Mouse (Mus musculus) spleen, adult 18-20 months (tissue): ENCODE results near the gene Skida1.
A peak's percentile ranks its signal among the peaks of the same experiment; 100 is the strongest.

ENCODE experiments used
- DNase-seq, 2 experiments: peaks; one replicate each; pipeline ENCODE4 v3.0.0; 2022; ENCODE audit warnings: mixed read lengths in 2 of 2

The Skida1 gene

DNA sequence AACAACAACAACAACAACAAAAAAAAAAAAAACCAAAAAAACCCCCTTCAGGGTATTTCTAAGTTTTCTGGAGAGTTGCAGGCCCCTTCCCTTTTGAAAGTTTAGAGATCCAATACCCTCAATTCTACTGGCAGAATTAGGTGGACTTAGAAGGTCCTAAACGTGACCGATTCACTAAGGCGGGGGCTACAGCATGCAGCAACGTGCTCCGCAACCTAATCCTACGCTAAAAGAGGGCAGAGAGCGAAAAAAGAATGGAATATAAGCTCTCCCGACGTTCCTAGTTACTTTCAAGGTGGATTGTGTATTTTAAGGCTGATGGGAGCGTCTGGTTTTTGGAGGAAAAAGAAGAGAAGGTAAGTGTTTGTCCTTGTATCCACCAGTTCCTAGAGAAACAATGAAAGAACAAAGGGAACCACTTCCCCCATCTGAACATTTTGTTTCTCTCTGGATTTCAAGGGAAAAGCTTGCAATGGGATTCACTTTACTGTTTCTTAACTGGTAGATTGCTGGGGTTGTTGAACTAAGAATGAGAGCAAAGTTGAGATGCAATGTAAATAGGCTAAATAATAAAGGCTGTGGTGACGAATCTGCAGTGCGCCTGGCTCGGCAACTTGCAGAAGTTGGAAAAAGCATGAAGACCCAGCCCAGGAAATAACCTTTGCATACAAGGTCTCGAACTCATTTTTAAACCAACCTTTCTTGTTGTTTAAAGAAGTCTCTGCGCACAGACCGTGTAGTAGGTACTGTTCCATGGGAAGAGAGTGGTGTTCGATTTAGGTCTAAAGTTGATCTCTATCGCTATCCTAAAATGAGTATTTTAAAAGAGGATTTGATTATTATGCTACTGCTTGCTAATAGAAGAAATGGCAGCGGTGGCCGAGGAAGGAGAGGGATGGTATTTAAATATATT lies 6.4 kb upstream of the Skida1 start, which contains the start of gene Mllt10:
Mllt10 (plus strand) TSS at position 222 of the 913 bp plus-strand sequence.
- no peak for DNase-seq

- no peak for DNase-seq
Measured at GRCm38 (mm10) chr2:18053951-18054530, 5.2 kb upstream of the Skida1 start.

DNA sequence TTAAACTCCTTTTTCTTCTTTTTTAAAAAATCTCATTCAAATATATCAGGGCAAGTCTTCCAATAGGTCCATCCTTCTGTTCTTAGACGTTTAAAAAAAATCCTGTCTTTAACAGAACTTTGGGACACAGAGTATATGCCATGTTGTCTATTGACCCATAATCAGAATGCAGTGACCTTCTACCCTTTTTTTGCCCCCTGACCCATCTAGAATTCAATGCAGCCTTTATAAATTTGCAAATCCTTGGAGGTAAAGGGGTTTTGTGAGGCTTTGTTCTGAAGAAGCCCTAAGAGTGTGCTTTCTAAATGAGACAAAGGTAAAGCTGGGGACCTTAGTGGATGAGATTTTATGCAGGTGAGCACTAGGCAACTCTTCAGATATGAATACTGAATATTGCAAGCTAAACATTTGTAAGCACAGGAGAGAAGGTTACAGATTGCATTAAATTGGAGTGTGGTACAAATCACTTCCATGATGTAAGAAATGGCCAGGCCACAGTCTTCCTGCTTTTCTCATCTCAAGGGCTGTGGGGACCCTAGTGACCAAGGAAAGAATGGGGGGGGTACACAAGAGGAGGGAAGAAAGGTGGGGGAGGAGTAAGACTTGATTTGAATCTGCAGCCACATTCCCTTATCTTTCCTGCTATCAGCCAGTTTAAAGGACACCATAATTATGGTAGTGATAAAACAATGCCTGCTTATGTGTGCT lies 4.5 kb upstream of the Skida1 start:
- DNase-seq, result no peak

DNA sequence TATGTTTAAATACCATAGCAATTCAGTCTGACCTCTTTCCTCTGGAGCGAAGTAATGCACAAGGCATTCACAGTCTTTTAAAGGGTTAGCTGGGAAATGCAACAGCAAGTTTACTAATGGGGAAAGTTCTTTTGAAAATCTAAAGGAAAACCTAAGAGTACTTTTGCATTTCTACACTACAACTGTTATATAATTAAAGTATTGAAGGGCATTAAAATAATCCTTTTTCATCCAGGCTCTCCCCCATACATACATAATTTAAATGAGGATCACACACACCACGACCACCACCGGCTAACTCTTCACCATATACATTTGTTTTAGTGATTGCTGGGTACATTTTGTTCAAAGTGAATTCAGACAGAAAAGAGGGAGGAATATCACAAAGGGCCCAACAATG lies 3.7 kb upstream of the Skida1 start:
- no peak for DNase-seq

DNA sequence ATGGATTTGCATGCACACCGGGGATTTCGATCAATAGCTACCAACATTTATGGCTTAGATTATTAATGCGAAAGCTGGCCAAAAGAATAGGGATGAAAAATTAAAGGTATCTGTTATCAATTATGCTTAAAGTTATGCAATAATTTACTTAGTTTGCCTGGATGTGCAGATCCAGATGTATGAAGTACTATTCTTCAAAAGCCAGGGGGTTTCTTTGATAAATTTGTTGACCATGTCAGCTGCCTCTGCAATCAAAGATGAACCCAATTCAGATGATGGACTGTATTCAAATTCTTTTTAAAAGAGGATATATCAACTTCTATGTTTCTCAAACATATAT lies 3.0 kb upstream of the Skida1 start:
- DNase-seq, result no peak

DNA sequence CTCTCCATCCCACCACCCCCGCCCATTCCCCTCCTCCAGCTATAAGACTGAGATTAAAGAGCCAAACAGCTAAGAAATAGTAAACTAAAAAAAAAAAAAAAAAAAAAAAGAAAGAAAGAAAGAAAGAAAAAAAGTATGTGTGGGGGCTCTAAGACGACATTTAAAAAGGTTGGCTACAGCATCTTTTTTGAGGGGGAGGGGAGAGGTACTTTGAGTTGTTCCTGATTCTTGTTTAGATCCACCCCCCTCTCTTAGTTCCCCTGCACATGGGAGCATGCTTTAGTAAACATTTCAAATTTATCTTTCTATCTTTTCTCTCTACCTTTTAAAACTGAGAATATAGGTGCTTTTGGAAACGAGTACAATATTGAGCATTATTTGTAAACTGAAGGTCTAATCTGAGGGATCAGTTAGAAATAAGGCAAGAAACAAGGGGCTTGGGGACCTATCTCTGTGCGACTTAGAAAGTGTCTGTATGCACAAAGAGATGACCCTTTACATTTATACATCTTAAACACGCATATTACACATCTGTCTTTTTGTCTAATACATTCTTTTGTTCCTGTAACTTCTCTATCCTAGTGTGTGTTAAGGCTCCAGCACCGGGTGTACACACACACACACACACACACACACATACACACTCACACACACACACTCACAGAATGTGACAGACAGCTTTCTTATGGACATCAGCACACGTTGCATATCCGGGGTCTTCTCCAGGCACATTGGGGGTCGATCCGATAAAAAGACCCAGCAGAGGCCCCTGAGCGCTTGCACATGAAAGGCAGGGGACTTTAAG lies 2.4 kb upstream of the Skida1 start:
- DNase-seq, result no peak

DNA sequence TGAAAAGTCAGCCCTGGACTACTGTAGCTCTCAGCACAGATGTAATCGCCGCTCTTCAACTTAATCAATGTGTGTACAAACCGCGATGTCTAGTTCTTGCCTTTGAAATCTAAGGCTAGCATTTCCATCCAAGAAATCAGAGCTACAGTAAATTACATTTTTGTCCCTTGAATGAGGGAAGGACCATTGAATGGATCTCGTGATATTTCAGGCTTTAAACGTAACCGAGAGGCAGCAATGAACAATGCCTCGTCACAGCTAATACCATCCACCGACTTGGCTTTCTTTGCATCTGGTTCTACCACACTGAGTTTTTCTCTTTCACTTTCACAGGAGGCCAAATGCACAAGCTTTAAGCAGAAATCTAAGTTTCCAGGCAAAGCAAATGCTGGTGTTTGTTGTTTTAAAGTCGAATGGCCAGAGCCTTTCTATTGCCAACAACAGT lies 1.7 kb upstream of the Skida1 start:
- DNase-seq, result no peak

DNA sequence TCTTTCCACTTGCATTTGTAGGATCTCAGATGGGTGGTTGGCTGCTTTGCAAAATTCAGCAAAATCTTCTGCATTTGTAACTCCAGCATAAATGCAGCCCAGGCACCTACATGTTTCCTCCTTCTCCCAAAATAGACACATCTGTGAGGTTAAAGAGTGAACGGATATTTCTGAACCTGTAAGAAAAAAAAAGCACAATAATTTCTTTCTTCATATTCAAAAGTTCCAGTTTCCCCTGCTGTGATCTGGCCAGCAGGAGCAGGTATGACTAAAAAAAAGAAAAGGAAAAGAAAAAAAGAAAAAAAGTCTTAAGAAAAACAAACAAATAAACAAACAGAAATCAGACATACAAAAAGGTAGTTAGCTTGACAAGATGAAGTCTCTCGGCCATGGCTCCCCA lies 1.2 kb upstream of the Skida1 start:
- no peak for DNase-seq

DNA sequence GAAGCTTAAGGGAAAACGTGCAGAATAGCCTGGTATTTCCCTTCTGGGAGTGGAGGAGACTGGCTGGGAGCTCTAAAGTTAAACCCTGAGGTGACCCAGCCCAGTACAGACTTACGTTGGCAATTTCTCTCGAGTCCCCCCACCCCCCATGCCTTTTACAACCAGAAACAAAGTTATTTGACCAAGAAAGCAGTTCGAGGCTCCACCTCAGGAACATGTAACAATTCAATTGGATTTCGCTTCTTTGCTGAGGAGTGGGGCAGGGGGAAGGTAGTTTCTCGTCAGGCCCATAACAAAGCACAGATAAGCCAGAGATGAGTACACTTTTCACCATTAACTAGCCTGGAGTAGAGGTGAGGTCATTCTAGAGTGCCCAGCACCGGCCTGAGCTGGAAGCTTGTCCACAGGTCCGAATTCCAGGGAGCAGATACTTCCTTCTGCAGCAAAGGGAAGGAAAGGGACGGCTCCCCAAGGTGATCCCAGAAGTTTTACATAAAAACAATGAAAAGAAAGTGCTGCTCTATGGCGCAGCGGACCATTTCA lies 499 bp upstream of the Skida1 start:
- no peak for DNase-seq

DNA sequence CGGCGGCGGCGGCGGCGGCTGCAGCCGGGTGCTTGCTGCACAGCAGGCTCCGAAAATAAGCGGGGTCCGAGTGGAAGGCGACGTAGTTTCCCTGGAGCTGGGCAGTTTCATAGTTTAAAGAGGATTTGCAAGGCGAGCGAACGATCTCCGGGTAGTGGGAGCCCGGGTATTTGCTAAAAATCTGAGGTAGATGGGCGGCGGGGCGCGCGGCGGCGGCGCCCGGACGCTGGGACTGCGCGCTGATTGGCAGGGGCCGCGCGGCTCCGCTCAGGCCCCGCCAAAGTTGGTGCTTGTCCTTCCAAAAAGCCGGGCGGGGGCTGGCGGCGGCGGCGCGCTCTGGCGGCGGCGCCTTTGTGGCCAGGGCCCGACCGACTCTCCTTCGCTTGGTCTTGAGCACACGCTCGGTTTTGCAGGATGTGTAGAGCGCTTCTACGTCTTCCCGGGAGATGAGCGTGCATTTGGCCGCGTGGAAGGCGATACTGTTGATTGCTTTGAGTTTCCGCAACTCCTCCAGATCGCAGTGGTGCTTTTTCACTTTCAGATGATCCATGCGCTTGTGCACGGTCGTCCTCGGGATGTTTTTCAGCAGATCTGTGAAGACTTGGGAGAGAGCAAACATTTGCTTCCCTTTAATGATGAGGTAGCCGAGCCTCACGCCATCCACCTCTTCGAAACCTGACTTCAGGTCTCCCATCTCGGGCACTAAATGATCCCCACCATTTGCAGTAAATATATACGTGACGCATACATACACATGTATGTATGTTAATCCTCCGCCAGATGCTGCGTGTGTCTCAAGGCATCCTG lies 1.0 kb downstream of the Skida1 start:
- peak; percentile 44 to 69 for DNase-seq

- DNase-seq, result peak; percentile 42 to 61
Measured at GRCm38 (mm10) chr2:18046758-18047645, 1.8 kb downstream of the Skida1 start.

GRCm38 (mm10) chr2:18046186-18046585 lies 2.7 kb downstream of the Skida1 start:
- no peak for DNase-seq

GRCm38 (mm10) chr2:18045781-18046181 lies 3.1 kb downstream of the Skida1 start:
- no peak for DNase-seq

DNA sequence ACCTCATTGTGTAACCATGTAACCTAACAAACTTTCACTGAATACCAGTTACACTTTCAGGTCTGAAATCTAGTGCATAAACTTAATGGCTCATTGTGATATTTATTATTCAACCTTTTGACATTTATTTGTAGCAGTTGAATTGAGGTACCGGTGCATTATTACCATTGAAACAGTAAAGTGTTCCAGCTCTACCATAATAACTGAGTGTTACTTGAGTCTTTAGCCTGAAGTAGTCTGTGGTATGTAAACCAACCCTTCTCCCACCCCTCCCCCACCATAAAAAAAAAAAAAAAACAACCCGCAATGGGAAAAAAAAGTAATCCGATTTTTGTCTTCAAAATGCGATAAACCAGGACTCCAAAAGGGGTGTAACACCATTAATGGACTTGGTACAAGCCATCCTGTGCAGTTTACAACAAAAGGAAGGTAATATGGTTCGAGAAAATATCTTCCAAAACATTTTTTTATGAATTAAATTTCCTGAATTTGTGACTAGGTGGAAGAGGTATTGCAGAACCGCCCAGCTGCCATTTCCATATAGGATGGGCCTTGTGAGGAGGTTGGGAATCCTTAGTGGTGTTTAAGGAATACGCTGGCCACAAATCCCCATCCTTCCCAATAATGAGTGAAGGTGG lies 3.6 kb downstream of the Skida1 start:
- DNase-seq, result no peak

DNA sequence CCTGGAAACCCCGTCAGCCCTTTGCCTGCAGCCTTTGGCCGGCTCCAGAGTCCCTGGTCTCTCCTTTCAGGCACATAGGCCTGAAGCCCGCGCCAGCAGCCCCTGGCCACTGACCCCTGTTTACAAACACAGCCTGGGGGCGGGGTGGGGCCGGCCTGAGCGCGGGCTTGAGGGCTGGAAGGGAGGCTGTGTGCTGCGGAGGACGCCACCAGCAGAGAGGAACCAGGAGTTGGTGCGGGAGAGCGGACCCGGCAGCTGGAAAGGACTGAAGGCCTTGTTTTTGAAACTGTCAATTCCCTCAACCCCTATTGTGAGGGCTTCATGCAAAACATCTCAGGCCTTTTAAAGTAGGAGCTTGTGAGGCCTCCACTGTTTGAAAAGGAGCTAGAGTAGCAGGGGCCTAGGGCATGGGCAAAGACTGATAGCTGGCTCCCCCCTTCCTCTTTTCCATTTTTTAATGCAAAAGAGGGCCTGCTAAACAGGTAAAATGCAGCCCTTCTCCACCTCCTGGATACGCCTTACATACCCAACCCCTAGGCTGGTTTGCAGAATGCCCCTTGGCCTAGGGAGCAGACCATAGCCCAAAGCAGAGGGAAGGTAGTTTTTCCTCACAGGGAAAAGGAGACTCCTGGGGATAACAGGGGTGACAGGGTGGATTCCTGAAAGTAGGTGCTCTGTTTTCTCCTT lies 7.5 kb downstream of the Skida1 start:
- no peak for DNase-seq

DNA sequence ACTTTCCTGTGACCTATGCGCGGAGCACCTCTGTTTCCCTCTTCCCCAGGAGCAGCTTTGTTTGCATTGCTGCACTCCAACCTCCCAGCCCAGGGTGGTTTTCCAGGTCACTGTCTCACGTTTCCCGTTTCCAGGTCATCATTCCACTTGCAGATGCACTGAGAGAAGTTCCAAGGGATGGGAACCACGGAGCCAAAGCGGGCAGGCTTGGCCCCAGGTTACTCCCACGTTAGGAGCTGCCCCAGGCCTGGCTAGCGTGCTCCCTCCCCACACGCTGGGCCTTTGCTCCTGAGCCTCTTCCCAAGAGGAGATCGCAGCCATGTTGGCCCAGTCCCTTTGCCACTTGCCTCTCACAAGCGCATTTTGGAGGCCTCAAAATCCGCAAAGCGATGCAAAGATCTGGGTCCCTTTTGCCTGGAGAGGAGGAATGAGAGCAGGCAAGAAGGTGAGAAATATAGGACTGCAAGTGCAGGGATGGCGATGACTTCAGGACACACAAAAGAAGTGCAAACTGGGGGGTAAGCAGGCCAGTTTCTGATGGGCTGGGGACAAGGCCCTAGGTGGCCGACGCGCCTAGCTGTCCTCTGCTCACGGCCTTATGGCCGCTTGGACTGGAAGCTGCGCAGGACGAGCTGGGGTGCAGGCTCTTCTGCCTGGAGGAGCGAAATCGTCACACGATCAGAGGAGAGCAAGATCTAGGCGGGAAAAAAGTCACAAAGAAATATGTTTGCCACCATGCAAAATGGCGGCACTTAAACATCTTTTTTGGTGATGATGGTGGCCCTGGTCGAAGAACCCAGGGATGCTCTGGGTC lies 8.3 kb downstream of the Skida1 start:
- DNase-seq, result no peak

- DNase-seq, result no peak
Measured at GRCm38 (mm10) chr2:18039566-18040290, 9.1 kb downstream of the Skida1 start.

DNA sequence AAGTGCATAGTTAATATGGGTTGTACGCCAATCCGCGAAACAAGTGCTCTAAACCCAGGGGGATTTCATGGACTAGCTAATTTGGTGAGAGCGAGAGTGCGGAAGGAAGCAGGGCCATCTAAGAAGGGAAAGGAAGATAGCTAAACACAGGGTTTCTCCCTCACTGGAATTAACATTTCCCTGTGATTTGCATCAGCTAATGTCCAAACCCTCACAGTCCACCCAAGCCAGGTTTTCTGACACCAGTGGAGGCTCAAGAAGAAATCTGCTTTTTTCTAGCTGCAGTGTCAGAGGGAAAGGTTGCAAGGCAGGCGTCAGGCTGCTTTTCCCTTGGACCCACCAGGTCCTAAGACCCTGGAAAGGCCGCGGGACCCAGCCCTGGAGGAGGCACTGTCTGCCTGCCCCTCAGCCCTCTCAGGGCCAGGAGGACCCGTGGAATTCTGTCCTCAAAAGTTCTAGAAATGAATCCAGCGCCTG lies 9.9 kb downstream of the Skida1 start:
- no peak for DNase-seq
